Mouse (Mus musculus) testis, adult 10 weeks (tissue): ENCODE results near the gene Gmds. TPM values are rescaled to one million over a fixed set of nuclear protein-coding genes. Genes with fewer than 3 reads are reported as not detected.

Source experiments
- polyA plus RNA-seq: library from polyadenylated mRNA; stranded (reverse); fragments of 350-450 nt; fragmentation: Illumina TruSeq; extraction: RNeasy Lipid Tissue Mini Kit (QIAGEN cat#74804); gene quantifications from one replicate; pipeline ENCODE4 v1.2.3, GENCODE M21; 2014; ENCODE audit warnings: low read depth, low replicate concordance

Gmds gene
- polyA plus RNA-seq: 9.8 TPM

GRCm38 (mm10) chr13:32338513-32339365 is at the start of gene Gmds:
Gmds (minus strand) TSS chr13:32338740.

GRCm38 (mm10) chr13:31806428-31806832 is 532.1 kb downstream of the Gmds start, which contains the start of gene Foxc1:
Foxc1 (plus strand) TSS chr13:31806633.

